ENCODE assay signal across 10 mouse cellular contexts in genomic region chr2:168604655-168605070, GRCm38 (mm10). TPM values are rescaled to one million over a fixed set of nuclear protein-coding genes. Genes with fewer than 3 reads are reported as not detected.
DNase-seq lines count a peak whose midpoint lies in the region; ATAC-seq and TF ChIP-seq lines count a peak whose summit lies in the region.
"Had no signal": no experiment of that assay in that cellular context is flagged by ENCODE, and none has a peak within 500 bp of the region (broad histone marks: within the 10 kb centered on the region; RNA-seq: fewer than 3 reads in every experiment).

No protein-coding gene starts in this region.

- no peak overlapping the region; the same call in 1 of the 2 replicates for H3K4me2 ChIP-seq in liver, embryonic 11.5 days
- no peak overlapping the region for H3K4me2 ChIP-seq in liver, embryonic 12.5 days
- peak overlapping the region; percentile 6; the same call in 1 of the 2 replicates for H3K4me2 ChIP-seq in heart, embryonic 16.5 days (ENCODE audit: low read depth, low read length)

- no peaks in the 10 kb centered on the region for H3K36me3 ChIP-seq in liver, embryonic 11.5 days (ENCODE audit: control insufficient read depth, insufficient read depth, low read length)
- no peaks in the 10 kb centered on the region for H3K36me3 ChIP-seq in liver, embryonic 12.5 days
- H3K36me3 ChIP-seq in heart, embryonic 16.5 days (ENCODE audit: control insufficient read depth, insufficient read depth): no peaks in the 10 kb centered on the region

- peaks cover 41% of the 10 kb centered on the region for H3K27me3 ChIP-seq in liver, embryonic 11.5 days (replicated peaks; ENCODE audit: control insufficient read depth, insufficient read depth, low read length)
- peaks cover 57% of the 10 kb centered on the region for H3K27me3 ChIP-seq in liver, embryonic 12.5 days (replicated peaks)
- peaks cover 5% of the 10 kb centered on the region for H3K27me3 ChIP-seq in heart, embryonic 16.5 days (ENCODE audit: control insufficient read depth, insufficient read depth, low read length)

- no peak for ATAC-seq in liver, embryonic 11.5 days (replicated peaks; ENCODE audit: low FRiP score)
- no peak for ATAC-seq in liver, embryonic 12.5 days
- ATAC-seq in heart, embryonic 16.5 days (replicated peaks; ENCODE audit: extremely low read depth, insufficient read depth, low FRiP score): peak; percentile 49
- ATAC-seq in megakaryocyte progenitor cell, adult 5-6 weeks (replicated peaks; ENCODE audit: poor library complexity): peak; percentile 26; the same call in 1 of the 2 replicates
- no peak for ATAC-seq in frontal cortex, adult (ENCODE audit: low TSS enrichment)

- H3K4me1 ChIP-seq in liver, embryonic 11.5 days (replicated peaks; ENCODE audit: control insufficient read depth, insufficient read depth, low read length): peaks cover 24% of the 10 kb centered on the region
- H3K4me1 ChIP-seq in liver, embryonic 12.5 days: peaks cover 20% of the 10 kb centered on the region
- peaks cover 60% of the 10 kb centered on the region for H3K4me1 ChIP-seq in heart, embryonic 16.5 days (ENCODE audit: control insufficient read depth, insufficient read depth, low read length)

- H3K4me3 ChIP-seq in liver, embryonic 11.5 days (ENCODE audit: low read depth, low read length): no peak overlapping the region
- H3K4me3 ChIP-seq in liver, embryonic 12.5 days: no peak overlapping the region
- peak overlapping the region; percentile 39 for H3K4me3 ChIP-seq in gastrocnemius, adult 2 months
- no peak overlapping the region for H3K4me3 ChIP-seq in heart, embryonic 16.5 days (ENCODE audit: low read length)

- intact Hi-C loops in gastrocnemius, adult 2 months (cut with DNase I): no loop called here

- H3K27ac ChIP-seq in liver, embryonic 11.5 days (ENCODE audit: low read depth, low read length): 0 out of 2 replicates have a peak overlapping the region, but pooled peaks have one; percentile 13
- H3K27ac ChIP-seq in liver, embryonic 12.5 days: no peak overlapping the region
- peak overlapping the region; percentile 79 for H3K27ac ChIP-seq in gastrocnemius, adult 2 months
- H3K27ac ChIP-seq in heart, embryonic 16.5 days (ENCODE audit: low read length): peak overlapping the region; percentile 77

- no peak for TF ChIP-seq CTCF in gastrocnemius, adult 2 months (IDR thresholded peaks at IDR 0.05)

- no peaks in the 10 kb centered on the region for H3K9me3 ChIP-seq in liver, embryonic 11.5 days (ENCODE audit: control insufficient read depth, low read length)
- H3K9me3 ChIP-seq in liver, embryonic 12.5 days (replicated peaks): no peaks in the 10 kb centered on the region
- H3K9me3 ChIP-seq in heart, embryonic 16.5 days (replicated peaks; ENCODE audit: control insufficient read depth, low read length): no peaks in the 10 kb centered on the region

- no peak overlapping the region for H3K9ac ChIP-seq in liver, embryonic 11.5 days (ENCODE audit: low read depth, low read length)
- H3K9ac ChIP-seq in liver, embryonic 12.5 days: no peak overlapping the region
- H3K9ac ChIP-seq in heart, embryonic 16.5 days (ENCODE audit: low read length): peak overlapping the region; percentile 45; the same call in 1 of the 2 replicates

- 29% methylated on average over 16 of the region's 16 CpGs for WGBS in liver, embryonic 11.5 days
- 21% methylated on average over 16 of the region's 16 CpGs for WGBS in liver, embryonic 12.5 days (ENCODE audit: insufficient replicate concordance)
- 12% methylated on average over 16 of the region's 16 CpGs for WGBS in heart, embryonic 16.5 days

- DNase-seq in liver, embryonic 11.5 days (ENCODE audit: low spot score): peak; percentile 51
- DNase-seq in gastrocnemius, adult 2 months: peak; percentile 70
- DNase-seq in right cerebral cortex, adult 2 months (ENCODE audit: low spot score in 2 of 2): no peak
- DNase-seq in adrenal gland, adult 8-10 months: no peak
- DNase-seq: left cerebral cortex, postnatal 4 days; right cerebral cortex, adult 18-20 months had no signal

RNA-seq across cellular contexts. Expression of gene Nfatc2, which starts 3.2 kb away (rescaled TPM):
- polyA plus RNA-seq in liver, embryonic 11.5 days (2014; fragmentation: Nextera tagmentation; extraction: Ambion mirVana): 0.77 TPM in 2 replicates
- polyA plus RNA-seq in liver, embryonic 12.5 days (2016; fragmentation: Nextera tagmentation; extraction: Ambion mirVana): 0.29 and 0.41 TPM in 2 replicates
- total RNA-seq in gastrocnemius, adult 2 months (2021): 1 to 10 TPM; 7.1 to 9.1 TPM
- 10.0 and 10.9 TPM in 2 replicates for polyA plus RNA-seq in heart, embryonic 16.5 days (2015; fragmentation: Nextera tagmentation; extraction: Ambion mirVana)
- 1.7 TPM in 2 replicates for total RNA-seq in megakaryocyte progenitor cell, adult 5-6 weeks (2015)
- 0.17 and 0.47 TPM in 2 replicates for total RNA-seq in megakaryocyte progenitor cell, adult 5-6 weeks (2017)
- 10 to 100 TPM in 1 of 4 experiments, 1 to 10 TPM in 3; 3.4 to 11.0 (median 6.3) TPM for total RNA-seq in adrenal gland, adult 8-10 months (2022)

Comparison
In these comparisons a context has a peak if more than half of its experiments do, and no peak if none do; other contexts are left out.
1. ATAC-seq: peak in heart, embryonic 16.5 days (single experiment) and megakaryocyte progenitor cell, adult 5-6 weeks (single experiment); none in liver, embryonic 11.5 days (single experiment), liver, embryonic 12.5 days (single experiment) and frontal cortex, adult (single experiment).
2. DNase-seq: peak in liver, embryonic 11.5 days (single experiment) and gastrocnemius, adult 2 months (single experiment); none in right cerebral cortex, adult 2 months (0 of 2) and adrenal gland, adult 8-10 months (single experiment).